ENCODE assay signal across 8 mouse cellular contexts in genomic region chr3:86142263-86142933, GRCm38 (mm10). TPM values are rescaled to one million over a fixed set of nuclear protein-coding genes. Genes with fewer than 3 reads are reported as not detected.
DNase-seq lines count a peak whose midpoint lies in the region; ATAC-seq lines count a peak whose summit lies in the region.

Gene Rps3a1, minus strand, starts transcription at chr3:86142702.

- H3K27me3 ChIP-seq in hindbrain, embryonic 16.5 days (replicated peaks; ENCODE audit: control insufficient read depth, insufficient read depth, low read length), result no peaks in the 10 kb centered on the region

- peaks cover 26% of the 10 kb centered on the region for H3K79me2 ChIP-seq in macrophage (ENCODE audit: inconsistent target)

- H3K36me3 ChIP-seq in hindbrain, embryonic 16.5 days (ENCODE audit: control insufficient read depth, insufficient read depth, low read length), result peaks cover 12% of the 10 kb centered on the region
- H3K36me3 ChIP-seq in macrophage (ENCODE audit: inconsistent target), result peaks cover 35% of the 10 kb centered on the region; the same call in 1 of the 2 replicates

- H3K4me2 ChIP-seq in hindbrain, embryonic 16.5 days (ENCODE audit: low read length), result peak within 1 kb of the TSS; percentile 81

- peak; percentile 98 for ATAC-seq in hindbrain, embryonic 16.5 days

- H3K9ac ChIP-seq in hindbrain, embryonic 16.5 days (ENCODE audit: low read depth, low read length), result peak within 1 kb of the TSS; percentile 91

- H3K4me1 ChIP-seq in hindbrain, embryonic 16.5 days (ENCODE audit: control insufficient read depth, insufficient read depth, low read depth, low read length), result peaks cover 11% of the 10 kb centered on the region

- peak within 1 kb of the TSS; percentile 85 for H3K27ac ChIP-seq in hindbrain, embryonic 16.5 days (ENCODE audit: low read depth, low read length)
- H3K27ac ChIP-seq in macrophage, result peak within 1 kb of the TSS; percentile 71

- peak within 1 kb of the TSS; percentile 92 for H3K4me3 ChIP-seq in hindbrain, embryonic 16.5 days (ENCODE audit: low read length)
- peak within 1 kb of the TSS; percentile 98 for H3K4me3 ChIP-seq in macrophage (ENCODE audit: inconsistent target)

- peak; percentile 89 for DNase-seq in WW6 (ENCODE audit: low read depth, low spot score)
- peak; percentile 99 to 100 for DNase-seq in cerebellum, postnatal 4 days (ENCODE audit: low spot score in 2 of 2)
- peak; percentile 98 for DNase-seq in gastrocnemius, adult 18-20 months (ENCODE audit: low spot score)
- DNase-seq in left cerebral cortex, adult 18-20 months (ENCODE audit: low spot score in 2 of 2), result peak; percentile 99 to 100
- DNase-seq in right cerebral cortex, adult 18-20 months, result peak; percentile 98
- peak; percentile 98 for DNase-seq in urinary bladder, postnatal 10 days (ENCODE audit: low spot score)

- no peaks in the 10 kb centered on the region for H3K9me3 ChIP-seq in hindbrain, embryonic 16.5 days (ENCODE audit: control insufficient read depth, low read length)

- under 1% methylated on average over 74 of the region's 77 CpGs for WGBS in hindbrain, embryonic 16.5 days
- WGBS in macrophage (ENCODE audit: missing documents), result under 1% methylated on average over 67 of the region's 77 CpGs

RNA-seq across cellular contexts. Expression of gene Rps3a1, which starts in this region (rescaled TPM):
- 100 to 1,000 TPM; 426 to 436 TPM for total RNA-seq in gastrocnemius, adult 18-20 months (2021)
- polyA plus RNA-seq in hindbrain, embryonic 16.5 days (2015; fragmentation: Nextera tagmentation; extraction: Ambion mirVana), result 502 and 513 TPM in 2 replicates
- 100 to 1,000 TPM; 416 to 437 TPM for total RNA-seq in left cerebral cortex, adult 18-20 months (2021)
- total RNA-seq in macrophage (2018; cell fraction: chromatin; rRNA removed), result 100 to 1,000 TPM in 1 of 26 experiments, 10 to 100 TPM in 25; 25.2 to 226 (median 42.1) TPM
- 1,000 to 10,000 TPM in 13 of 26 experiments, 100 to 1,000 TPM in 13; 702 to 1,793 (median 977) TPM for total RNA-seq in macrophage (2018; cell fraction: cytosol; rRNA removed)
- 100 to 1,000 TPM; 123 to 276 (median 187) TPM for total RNA-seq in macrophage (2018; cell fraction: nucleus; rRNA removed)
- 1,233 to 1,328 TPM (median 1,244 TPM) in 3 replicates for polyA plus RNA-seq in macrophage (2018)

Comparison
In these comparisons a context has a peak if more than half of its experiments do, and no peak if none do; other contexts are left out.
1. Peak in every context shown above with its lines: DNase-seq, ATAC-seq, H3K4me3 ChIP-seq and H3K27ac ChIP-seq.